Mouse (Mus musculus) kidney, adult 2 months (tissue): ENCODE results near the gene Ahnak2.

Experiments used
- CTCF ChIP-seq: fragments of 200-500 bp; conservative IDR thresholded peaks from 2 replicates; pipeline ENCODE4 v1.5.1; 2011; ENCODE audit warnings: low read depth, mild to moderate bottlenecking, control low read depth, low read length, moderate library complexity, mixed read lengths; ENCODE audit not compliant: insufficient read depth, insufficient read length
- POLR2A ChIP-seq: fragments of 200-500 bp; IDR thresholded peaks from one replicate; pipeline ENCODE4 v1.6.1; 2011; ENCODE audit warnings: low read depth, low read length, control low read depth

DNA sequence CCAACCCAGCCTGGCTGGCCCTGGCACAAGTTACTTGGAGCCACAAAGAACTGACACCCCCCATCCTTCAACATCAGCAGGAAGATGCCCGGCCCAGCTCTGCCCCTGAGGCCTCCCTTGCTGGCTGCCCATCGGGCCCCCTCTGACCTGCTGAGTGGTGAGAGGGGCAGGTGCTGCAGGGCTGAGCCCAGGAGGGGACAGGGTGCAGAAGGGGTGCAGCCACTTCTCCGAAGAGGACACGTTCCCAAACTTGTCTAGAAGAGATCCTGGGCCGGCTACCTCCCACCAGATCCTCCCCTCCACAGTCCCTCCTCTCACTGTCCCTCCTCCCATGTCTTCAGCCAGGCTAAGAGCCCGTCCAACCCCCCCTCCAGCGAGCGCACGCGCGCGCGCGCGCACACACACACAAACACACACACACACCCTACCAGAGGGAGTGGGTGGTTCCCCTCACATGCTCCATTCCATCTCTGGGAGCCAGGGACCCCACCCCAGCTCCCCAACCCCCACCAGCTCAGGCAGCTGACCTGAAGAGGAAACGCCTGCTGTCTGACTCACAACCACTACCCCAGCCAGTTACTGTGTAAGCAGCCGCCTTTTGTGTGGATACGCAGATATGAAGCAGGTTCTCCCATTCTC lies 6.9 kb downstream of the Ahnak2 start:
- TF ChIP-seq POLR2A (no peak), CTCF (no peak)
